Mouse (Mus musculus) brain, embryonic 14.5 days (tissue): ENCODE measurements around the gene Pla2g4c. TPM values are rescaled to one million over a fixed set of nuclear protein-coding genes. Genes with fewer than 3 reads are reported as not detected.

Source experiments
- DNase-seq: peaks from one replicate; pipeline ENCODE4 v3.0.0-alpha.2; 2011; ENCODE audit warnings: low read depth
- CTCF ChIP-seq: fragments of 200-500 bp; IDR thresholded peaks from 2 replicates; pipeline ENCODE4 v1.5.1; 2012; ENCODE audit warnings: inconsistent platforms, mild to moderate bottlenecking, moderate library complexity, borderline replicate concordance; ENCODE audit not compliant: insufficient read depth, insufficient read length; ENCODE audit errors: extremely low read depth
- POLR2A ChIP-seq: fragments of 200-500 bp; IDR thresholded peaks from 2 replicates; pipeline ENCODE4 v1.6.1; 2012; ENCODE audit warnings: mild to moderate bottlenecking, inconsistent platforms, borderline replicate concordance; ENCODE audit not compliant: poor library complexity, insufficient read depth, insufficient read length, severe bottlenecking; ENCODE audit errors: extremely low read depth
- polyA plus RNA-seq: library from polyadenylated mRNA; depleted of rRNA; stranded (reverse); fragments of >200 nt; gene quantifications from 2 replicates; pipeline ENCODE4 v1.2.3, GENCODE M21; 2012; rRNA removed

Gene Pla2g4c
- polyA plus RNA-seq, 1 experiment: 2.7 TPM

DNA sequence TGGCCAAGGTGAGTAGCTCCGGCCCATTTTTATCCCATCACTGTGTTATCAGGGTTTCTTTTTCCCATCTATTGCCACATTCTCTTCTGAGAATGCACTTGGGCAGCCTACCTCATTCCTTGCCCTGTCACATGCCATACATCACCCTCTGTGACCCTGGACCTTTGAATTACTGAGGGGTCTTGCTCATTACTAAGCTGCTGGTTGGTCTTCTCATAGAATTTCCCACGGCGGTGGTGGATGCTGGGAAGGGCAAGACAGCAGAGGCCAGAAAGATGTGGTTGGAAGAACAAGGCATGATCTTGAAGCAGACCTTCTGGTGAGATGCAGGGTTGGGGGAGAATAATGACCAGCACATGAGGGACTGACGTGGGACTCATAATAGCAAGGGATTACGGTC is 25.6 kb upstream of the Pla2g4c start:
- no peak for DNase-seq

GRCm38 (mm10) chr7:13301643-13302042 is 22.8 kb upstream of the Pla2g4c start:
- TF ChIP-seq CTCF (no peak), POLR2A (no peak)
- no peak for DNase-seq

More for the DNA sequence above, 25.6 kb upstream of the Pla2g4c start:
- no peak for TF ChIP-seq CTCF
- no peak for TF ChIP-seq POLR2A

GRCm38 (mm10) chr7:13302780-13303179 is 21.7 kb upstream of the Pla2g4c start:
- TF ChIP-seq POLR2A (no peak), CTCF (no peak)
- DNase-seq: no peak

GRCm38 (mm10) chr7:13303372-13303771 is 21.1 kb upstream of the Pla2g4c start:
- no peak for DNase-seq
- no peak for TF ChIP-seq POLR2A
- no peak for TF ChIP-seq CTCF

GRCm38 (mm10) chr7:13309407-13309806 is 15.0 kb upstream of the Pla2g4c start:
- DNase-seq: no peak
- TF ChIP-seq CTCF (no peak), POLR2A (no peak)

DNA sequence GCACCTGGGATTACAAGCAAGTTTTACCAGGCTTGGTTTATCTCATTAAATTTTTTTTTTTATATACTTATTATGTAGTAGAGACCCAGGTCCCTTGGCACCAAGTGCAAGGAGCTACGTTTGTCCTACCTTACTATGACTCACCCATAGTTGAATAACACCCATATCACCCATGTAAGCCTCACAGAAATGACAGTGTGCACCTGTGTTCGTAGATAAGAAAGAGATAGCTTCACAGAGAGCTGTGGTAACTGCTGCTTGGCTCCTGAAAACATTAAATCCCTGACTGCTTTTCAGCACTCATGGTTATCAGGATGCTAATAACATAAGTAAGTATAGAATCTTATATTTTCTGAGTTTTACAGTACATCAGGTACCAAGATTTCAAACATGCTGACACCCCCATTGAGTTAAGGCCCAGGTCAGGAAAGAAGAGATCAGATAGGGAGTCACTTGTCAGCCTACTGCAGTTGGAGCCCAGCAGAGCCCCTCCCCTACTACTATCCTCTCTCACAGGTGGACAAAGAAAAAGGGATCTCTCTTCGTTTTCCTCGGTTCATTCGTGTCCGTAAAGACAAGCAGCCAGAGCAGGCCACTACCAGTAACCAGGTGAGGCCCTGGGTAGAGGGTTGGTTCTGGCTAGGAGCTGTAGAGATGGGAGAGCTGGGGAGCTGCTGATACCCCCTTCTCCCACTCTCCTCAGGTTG is 13.8 kb upstream of the Pla2g4c start:
- no peak for TF ChIP-seq CTCF
- TF ChIP-seq POLR2A: no peak
- DNase-seq: no peak

GRCm38 (mm10) chr7:13311401-13311800 is 13.1 kb upstream of the Pla2g4c start:
- no peak for DNase-seq
- TF ChIP-seq POLR2A (no peak), CTCF (no peak)

- TF ChIP-seq POLR2A (no peak), CTCF (no peak)
- DNase-seq: peak; percentile 39
These were observed 10.3 kb upstream of the Pla2g4c start for GRCm38 (mm10) chr7:13314095-13314597.

DNA sequence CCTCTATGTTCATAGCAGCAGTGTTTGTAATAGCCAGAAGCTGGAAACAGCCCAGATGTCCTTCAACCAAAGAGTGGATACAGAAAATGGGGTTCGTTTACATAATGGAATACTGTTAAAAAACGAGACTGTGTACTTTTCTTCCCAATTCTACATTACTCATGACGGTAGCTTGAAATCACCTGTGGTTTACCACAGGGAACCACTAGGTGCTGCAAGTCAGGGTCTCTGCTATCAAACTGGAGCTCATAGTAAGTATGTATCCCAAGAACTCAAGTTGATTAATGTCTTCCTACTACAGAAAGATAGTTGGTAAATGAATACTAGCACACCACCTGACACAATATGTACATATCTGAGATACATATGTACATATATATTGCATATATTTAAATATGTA is 3.0 kb upstream of the Pla2g4c start:
- no peak for TF ChIP-seq CTCF
- no peak for TF ChIP-seq POLR2A

DNA sequence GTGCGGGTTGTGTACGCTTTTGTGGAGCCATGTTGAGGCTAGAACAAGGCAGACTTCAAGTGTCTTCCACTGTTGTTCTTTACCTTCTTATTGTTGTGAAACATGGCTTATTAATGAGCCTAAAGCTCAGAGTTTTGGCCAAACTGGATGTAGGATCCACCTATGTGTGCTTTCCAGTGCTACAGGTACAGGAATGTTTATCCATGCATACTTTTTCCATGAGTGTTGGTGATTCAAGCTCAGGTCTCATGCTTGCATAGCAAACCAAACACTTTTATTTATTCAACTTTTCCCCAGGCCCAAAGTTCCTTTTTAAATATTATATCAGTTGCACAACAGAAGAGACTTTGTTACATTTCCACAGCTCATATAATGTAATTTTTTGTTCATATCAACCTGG is 6.1 kb downstream of the Pla2g4c start:
- no peak for DNase-seq
- TF ChIP-seq CTCF: no peak
- TF ChIP-seq POLR2A: no peak

More for the DNA sequence above, 3.0 kb upstream of the Pla2g4c start:
- no peak for DNase-seq

- DNase-seq: peak; percentile 0
- TF ChIP-seq POLR2A: no peak
These were observed 31.5 kb downstream of the Pla2g4c start for GRCm38 (mm10) chr7:13355943-13356342.

GRCm38 (mm10) chr7:13380588-13380987 is 56.1 kb downstream of the Pla2g4c start:
- no peak for DNase-seq
- TF ChIP-seq POLR2A: no peak

DNA sequence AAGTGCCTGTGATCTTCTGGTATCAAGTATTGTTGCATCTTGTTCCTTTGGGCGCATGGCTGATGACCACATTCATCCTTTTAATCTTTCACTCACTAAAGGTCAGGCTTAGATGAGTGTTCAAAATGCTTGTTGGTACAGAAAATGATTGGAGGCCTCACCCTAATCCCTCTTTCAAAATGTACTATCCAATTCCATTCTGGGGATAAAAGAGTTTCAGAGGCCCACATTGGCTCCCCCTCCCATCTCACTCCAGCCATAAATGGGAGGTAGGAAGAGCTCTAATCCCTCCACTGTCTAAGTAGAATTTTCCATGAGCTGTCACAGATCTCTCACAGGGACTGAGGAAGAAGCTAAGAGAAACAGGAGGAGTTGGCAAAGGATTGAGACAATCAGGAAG is 73.4 kb downstream of the Pla2g4c start, which contains the start of gene Cabp5:
Cabp5 (plus strand) TSS at position 301 of the 400 bp plus-strand sequence.
- TF ChIP-seq CTCF (no peak), POLR2A (no peak)
- no peak for DNase-seq

Other genes starting within 250 kb of the Pla2g4c start
- gene Vmn1r85, start 229.5 kb upstream of the Pla2g4c start, polyA plus RNA-seq: 0.03 and 0.07 TPM in 2 replicates
- gene Vmn1r86, start 204.7 kb upstream of the Pla2g4c start, polyA plus RNA-seq: 0.03 TPM in 1 of 2 replicates, not detected in the other
- not detected in 2 replicates for gene Vmn1r87, start 184.5 kb upstream of the Pla2g4c start, polyA plus RNA-seq
- gene Vmn1r88, start 165.1 kb upstream of the Pla2g4c start, polyA plus RNA-seq: not detected in 2 replicates
- gene Vmn1r89, start 111.6 kb upstream of the Pla2g4c start, polyA plus RNA-seq: not detected in 2 replicates
- gene Lig1, start 47.4 kb upstream of the Pla2g4c start, polyA plus RNA-seq: 41.8 and 45.8 TPM in 2 replicates
- 8.5 and 14.9 TPM in 2 replicates for gene Zswim9, start 45.9 kb upstream of the Pla2g4c start, polyA plus RNA-seq
- gene Cabp5, start 73.5 kb downstream of the Pla2g4c start, polyA plus RNA-seq: 0.23 and 0.52 TPM in 2 replicates
- gene Bsph1, start 126.2 kb downstream of the Pla2g4c start, polyA plus RNA-seq: not detected in 2 replicates
- not detected in 2 replicates for gene Bsph2, start 246.4 kb downstream of the Pla2g4c start, polyA plus RNA-seq